Mouse (Mus musculus) bone marrow macrophage, adult 2 months (primary cell): ENCODE data around the gene Gper1. TPM values are rescaled to one million over a fixed set of nuclear protein-coding genes. Genes with fewer than 3 reads are reported as not detected.

Experiments used
- H3K27ac ChIP-seq: 2 replicates; pipeline ENCODE4 v1.5.1; 2012; ENCODE audit warnings: low read depth, low read length; ENCODE audit not compliant: insufficient read depth
- H3K4me1 ChIP-seq: 2 replicates; pipeline ENCODE4 v1.6.1; 2012; ENCODE audit warnings: low read length; ENCODE audit not compliant: control insufficient read depth, insufficient read depth
- H3K4me3 ChIP-seq: 2 replicates; pipeline ENCODE4 v1.5.1; 2012; ENCODE audit warnings: mild to moderate bottlenecking, low read length, moderate library complexity; ENCODE audit not compliant: insufficient read depth
- CTCF ChIP-seq: IDR thresholded peaks from 2 replicates; pipeline ENCODE4 v1.5.1; 2012; ENCODE audit warnings: low read depth, mild to moderate bottlenecking, low read length, moderate library complexity
- POLR2A ChIP-seq: IDR thresholded peaks from 2 replicates; pipeline ENCODE4 v1.6.1; 2012; ENCODE audit warnings: mild to moderate bottlenecking, low read depth, low read length, borderline replicate concordance
- polyA plus RNA-seq: library from polyadenylated mRNA; stranded (reverse); fragments of >200 nt; gene quantifications from 2 replicates; pipeline ENCODE4 v1.2.4, GENCODE M21; 2012; ENCODE audit not compliant: missing spikeins, insufficient read depth, insufficient read length

Gper1 gene
- polyA plus RNA-seq, 1 experiment = not detected

DNA sequence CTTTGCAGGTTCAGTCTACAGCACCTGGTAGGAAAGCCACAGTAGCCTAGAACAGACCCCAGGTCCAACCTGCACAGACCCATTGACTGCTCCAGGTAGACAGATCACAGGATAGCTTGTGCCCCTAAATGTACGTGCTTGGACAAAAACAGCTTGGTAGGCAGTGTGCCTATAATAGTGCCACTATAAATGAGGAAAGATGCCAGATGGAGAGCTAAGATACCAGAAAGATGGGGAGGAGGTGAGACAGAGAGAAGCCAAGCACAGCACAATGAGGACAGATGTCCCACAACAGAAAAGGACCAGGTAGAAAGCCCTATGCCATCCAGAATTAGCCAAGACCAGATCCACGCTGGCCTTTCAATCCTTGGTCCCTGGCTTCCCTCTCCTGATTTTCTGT, 20.8 kb upstream of the Gper1 start:
- TF ChIP-seq CTCF = no peak
- TF ChIP-seq POLR2A = no peak
- peaks cover 42% of the 10 kb centered on the region for H3K4me1 ChIP-seq
- no peak overlapping the region for H3K4me3 ChIP-seq
- H3K27ac ChIP-seq = no peak overlapping the region

- Histone ChIP-seq H3K4me1 (peaks cover 27% of the 10 kb centered on the region), H3K27ac (peak overlapping the region; percentile 68), H3K4me3 (peak overlapping the region; percentile 63)
- TF ChIP-seq POLR2A = no peak
- TF ChIP-seq CTCF = no peak
Measured at GRCm38 (mm10) chr5:139403692-139404260, 19.2 kb upstream of the Gper1 start.

GRCm38 (mm10) chr5:139404801-139405401, 18.1 kb upstream of the Gper1 start, which contains the start of gene C130050O18Rik:
C130050O18Rik (plus strand) TSS chr5:139405280.
- TF ChIP-seq CTCF (no peak), POLR2A (no peak)
- H3K4me3 ChIP-seq = peak within 1 kb of the TSS; percentile 63
- peak within 1 kb of the TSS; percentile 83 for H3K27ac ChIP-seq
- peaks cover 37% of the 10 kb centered on the region for H3K4me1 ChIP-seq

GRCm38 (mm10) chr5:139405478-139405877, 17.5 kb upstream of the Gper1 start:
- Histone ChIP-seq H3K4me3 (peak overlapping the region; percentile 63), H3K4me1 (peaks cover 43% of the 10 kb centered on the region), H3K27ac (peak overlapping the region; percentile 83)
- TF ChIP-seq POLR2A (no peak), CTCF (no peak)

DNA sequence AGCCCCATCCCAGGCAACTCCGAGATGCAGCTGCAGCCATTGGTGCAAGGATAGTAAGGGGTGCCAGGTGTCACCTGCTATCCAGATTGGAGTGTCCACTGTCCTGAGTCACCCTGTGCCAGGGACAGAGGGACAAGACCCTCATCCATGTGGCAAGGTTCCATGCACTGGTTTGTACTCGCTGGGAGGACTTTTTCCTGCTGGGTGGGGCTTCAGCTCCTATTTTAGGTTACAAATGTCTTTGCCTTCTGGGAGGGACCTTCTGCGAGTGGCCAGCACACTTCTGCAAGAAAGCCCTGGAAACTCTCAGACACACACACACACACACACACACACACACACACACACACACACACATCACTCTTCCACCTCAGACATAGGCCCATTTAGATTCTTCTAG, 17.0 kb upstream of the Gper1 start:
- peaks cover 47% of the 10 kb centered on the region for H3K4me1 ChIP-seq
- TF ChIP-seq CTCF (no peak), POLR2A (no peak)
- peak overlapping the region; percentile 83 for H3K27ac ChIP-seq
- peak overlapping the region; percentile 63 for H3K4me3 ChIP-seq

DNA sequence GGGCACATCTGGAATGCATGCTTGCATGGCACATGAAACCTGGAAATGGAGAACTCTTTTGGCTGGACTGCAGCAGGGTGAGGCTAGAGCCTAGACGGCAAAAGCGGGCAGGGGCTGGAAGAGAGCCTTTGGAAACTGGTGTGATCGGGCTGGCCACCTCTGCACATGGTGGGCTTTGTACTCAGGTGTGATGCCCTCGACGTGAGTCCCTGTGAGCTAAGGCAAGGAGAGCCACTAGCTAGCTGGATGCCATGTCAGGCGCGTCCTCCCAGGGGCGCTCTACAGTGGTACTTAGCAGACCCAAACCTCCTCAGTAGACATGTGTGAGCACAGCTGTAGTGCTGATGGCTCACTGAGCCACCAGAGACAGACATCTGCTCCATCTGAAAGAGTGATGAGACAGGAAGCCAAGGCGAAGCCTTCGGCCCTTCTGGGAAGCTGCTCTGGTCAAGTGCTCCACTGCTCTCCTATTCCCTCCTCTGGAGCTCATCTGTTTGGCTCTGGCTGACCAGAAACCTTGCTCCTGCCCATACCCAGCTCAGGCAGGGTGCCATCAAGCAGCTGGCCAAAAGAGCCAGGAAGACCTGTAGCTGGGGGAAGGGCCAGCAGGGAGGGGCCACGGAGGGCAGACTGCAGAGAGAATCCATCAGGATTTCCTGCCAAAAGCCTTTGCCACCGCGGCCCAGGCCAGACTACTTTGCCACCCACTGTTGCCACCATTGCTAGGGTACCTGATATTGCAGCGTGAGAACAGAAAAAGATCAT, 15.6 kb upstream of the Gper1 start:
- H3K4me3 ChIP-seq = peak overlapping the region; percentile 66
- peak; percentile 36 for TF ChIP-seq CTCF
- no peak for TF ChIP-seq POLR2A
- H3K4me1 ChIP-seq = peaks cover 50% of the 10 kb centered on the region
- peak overlapping the region; percentile 96 for H3K27ac ChIP-seq

DNA sequence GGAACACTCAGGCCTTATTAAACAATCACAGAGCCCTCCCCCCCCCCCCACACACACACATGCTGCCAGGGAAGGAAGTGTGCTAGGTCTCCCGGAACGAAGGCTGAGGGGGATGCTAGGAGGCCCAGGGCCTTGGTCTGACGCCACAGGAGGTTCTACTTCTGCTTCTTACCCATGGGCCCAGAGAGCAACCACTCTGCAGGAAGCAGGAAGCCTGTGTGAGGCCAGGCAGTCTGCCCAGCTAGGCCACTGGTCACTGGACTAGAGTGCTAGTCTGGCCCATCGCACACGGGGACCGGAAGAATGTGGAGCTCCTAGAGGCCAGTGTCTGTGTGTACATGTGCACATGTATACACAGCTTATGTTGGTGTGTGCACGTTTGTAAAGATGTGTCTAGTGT, 14.4 kb upstream of the Gper1 start:
- Histone ChIP-seq H3K4me3 (peak overlapping the region; percentile 66), H3K4me1 (peaks cover 39% of the 10 kb centered on the region), H3K27ac (peak overlapping the region; percentile 96)
- TF ChIP-seq CTCF = no peak
- TF ChIP-seq POLR2A = no peak

DNA sequence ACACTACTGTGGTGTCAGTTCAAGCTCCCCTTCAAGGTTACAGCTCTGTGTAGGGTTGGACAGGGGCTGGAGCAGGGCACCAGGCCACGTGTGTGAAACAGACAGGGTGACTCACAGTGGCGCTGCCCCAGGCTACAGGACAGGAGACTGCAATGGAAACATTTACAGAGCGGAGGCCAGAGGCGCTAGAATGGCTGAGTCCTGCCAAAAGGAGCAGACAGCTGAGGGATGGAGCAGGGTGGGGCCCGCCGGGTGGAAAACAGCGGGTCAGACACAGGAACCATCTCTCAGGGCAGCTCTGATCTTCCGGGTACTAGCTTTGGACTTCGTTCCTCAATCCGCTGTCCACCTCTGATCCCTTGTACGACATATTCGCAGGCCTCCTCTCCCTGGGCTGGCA, 13.5 kb upstream of the Gper1 start:
- H3K27ac ChIP-seq = peak overlapping the region; percentile 85
- peaks cover 32% of the 10 kb centered on the region for H3K4me1 ChIP-seq
- H3K4me3 ChIP-seq = peak overlapping the region; percentile 27
- TF ChIP-seq CTCF (no peak), POLR2A (no peak)

- H3K4me1 ChIP-seq = peaks cover 28% of the 10 kb centered on the region
- TF ChIP-seq CTCF (no peak), POLR2A (no peak)
- H3K27ac ChIP-seq = peak overlapping the region; percentile 85
- 0 out of 2 replicates have a peak overlapping the region, but pooled peaks have one; percentile 27 for H3K4me3 ChIP-seq
Measured at GRCm38 (mm10) chr5:139410056-139410455, 12.9 kb upstream of the Gper1 start.

GRCm38 (mm10) chr5:139411117-139411516, 11.8 kb upstream of the Gper1 start:
- no peak overlapping the region for H3K27ac ChIP-seq
- no peak overlapping the region for H3K4me3 ChIP-seq
- H3K4me1 ChIP-seq = peaks cover 28% of the 10 kb centered on the region
- TF ChIP-seq CTCF = no peak
- no peak for TF ChIP-seq POLR2A
